Mouse (Mus musculus): ENCODE measurements around the gene 2310022B05Rik.

DNA sequence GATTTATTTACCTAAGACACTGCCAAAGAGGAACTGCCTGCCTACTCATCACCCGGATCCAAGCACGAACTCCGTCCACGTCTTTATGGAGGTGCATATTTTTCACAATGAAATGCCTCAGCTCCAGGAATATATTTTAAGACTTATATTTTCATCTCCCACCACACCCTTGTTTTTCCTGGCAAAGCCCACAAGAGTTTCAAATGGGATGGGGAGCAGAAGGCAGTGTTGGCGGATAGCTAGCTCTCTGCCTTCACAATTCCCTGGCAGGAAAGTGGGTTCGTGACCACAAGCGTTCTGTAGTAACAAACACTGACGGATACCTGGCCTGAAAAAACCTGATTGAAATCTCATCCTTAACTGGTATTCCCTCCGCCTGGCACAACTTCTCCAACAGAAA is 1.4 kb downstream of the 2310022B05Rik start:
- no peak for TF ChIP-seq CTCF (IDR thresholded peaks at IDR 0.05)
- TF ChIP-seq POLR2A (IDR thresholded peaks at IDR 0.05; ENCODE audit: insufficient read depth, low read depth, low read length) = no peak
